Mouse (Mus musculus) lung, adult 2 months (tissue): ENCODE measurements around the gene She.

Experiments
- CTCF ChIP-seq: fragments of 200-500 bp; IDR thresholded peaks from 2 replicates; pipeline ENCODE4 v1.5.1; 2011; ENCODE audit warnings: mild to moderate bottlenecking, low read length, control low read depth; ENCODE audit not compliant: insufficient read depth
- POLR2A ChIP-seq: fragments of 200-500 bp; IDR thresholded peaks from 2 replicates; pipeline ENCODE4 v1.6.1; 2011; ENCODE audit warnings: low read depth, mild to moderate bottlenecking, control low read depth, low read length, borderline replicate concordance; ENCODE audit errors: extremely low read depth

DNA sequence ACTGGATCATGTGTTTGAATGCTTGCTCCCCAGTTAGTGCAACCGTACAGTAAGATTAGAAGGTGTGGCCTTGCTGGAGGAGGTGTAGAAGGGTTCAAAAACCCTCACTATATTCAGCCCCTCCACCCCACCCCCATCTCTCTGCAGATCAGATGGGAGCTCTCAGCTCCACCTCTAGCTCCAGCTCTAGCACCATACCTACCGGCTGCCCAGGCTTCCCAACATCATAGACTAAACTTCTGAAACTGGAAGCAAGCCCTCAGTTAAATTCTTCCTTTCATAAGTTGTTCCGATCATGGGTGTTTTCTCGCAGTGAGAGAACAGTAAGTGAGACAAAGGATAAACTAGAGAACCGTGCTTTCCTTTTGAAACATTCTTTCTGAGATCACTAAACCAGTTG is 42.9 kb downstream of the She start:
- TF ChIP-seq CTCF (no peak), POLR2A (no peak)
